Mouse (Mus musculus): ENCODE results near the gene Thoc6.

The Thoc6 gene

DNA sequence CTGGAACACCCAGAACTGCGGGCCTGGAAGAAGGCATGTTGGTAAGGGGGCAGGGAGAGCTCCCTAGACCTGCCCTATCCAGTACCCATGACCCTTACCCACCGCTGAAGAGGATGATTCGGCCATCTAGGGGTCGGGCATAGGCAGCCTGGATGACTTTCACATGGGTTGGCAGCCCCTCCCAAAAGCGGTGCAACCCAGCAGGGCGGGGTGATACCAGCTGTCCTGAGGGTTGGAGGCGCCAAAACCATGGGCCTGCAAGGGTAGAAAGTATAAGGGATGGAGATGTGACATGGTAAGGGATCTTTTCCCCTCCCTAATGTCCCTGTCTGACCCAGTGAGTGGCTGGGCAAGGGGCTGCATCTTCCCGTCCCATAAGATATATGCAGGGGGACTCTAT lies 42.4 kb downstream of the Thoc6 start:
- DNase-seq (ENCODE audit: low read depth, low spot score): no peak

DNA sequence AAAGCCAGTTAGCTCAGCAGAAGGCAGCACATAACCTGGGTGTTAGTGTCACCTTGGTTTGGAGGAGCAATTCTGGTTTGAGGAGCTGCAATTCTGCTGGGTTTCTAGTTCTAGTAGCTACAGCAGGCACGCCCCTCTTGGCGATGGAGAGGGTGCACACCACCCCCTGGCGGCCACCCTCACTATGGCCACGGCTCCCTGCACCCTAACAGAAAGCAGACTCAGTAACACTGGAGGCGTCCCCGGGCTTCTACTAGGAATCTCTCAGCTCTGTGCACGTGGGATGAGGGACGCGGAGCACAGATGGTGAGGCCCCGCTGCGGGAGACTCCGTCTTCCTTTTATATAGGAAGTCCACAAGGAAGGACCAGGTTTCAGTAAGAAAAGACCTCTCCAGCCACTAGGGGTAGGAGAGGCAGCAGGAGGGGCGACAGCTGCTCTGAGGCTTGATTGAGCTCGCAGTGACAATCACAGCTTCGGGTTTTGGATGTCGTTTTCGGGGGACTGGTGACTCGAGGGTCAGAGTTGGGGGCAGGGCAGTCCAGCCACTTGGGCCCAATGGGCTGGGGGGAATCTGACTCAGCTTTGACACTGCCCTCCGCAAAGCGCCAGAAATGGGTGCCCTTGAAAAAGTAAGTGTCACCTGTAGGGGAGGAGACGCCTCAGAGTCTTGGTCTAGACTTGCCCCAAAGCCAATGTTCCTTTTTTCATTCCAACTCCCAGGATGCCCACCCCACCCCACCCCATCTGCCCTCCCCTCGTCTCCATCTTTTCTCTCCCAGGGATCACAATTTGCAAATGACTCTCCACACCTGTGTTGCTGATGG lies 43.3 kb downstream of the Thoc6 start:
- DNase-seq (ENCODE audit: low read depth, low spot score): no peak

DNA sequence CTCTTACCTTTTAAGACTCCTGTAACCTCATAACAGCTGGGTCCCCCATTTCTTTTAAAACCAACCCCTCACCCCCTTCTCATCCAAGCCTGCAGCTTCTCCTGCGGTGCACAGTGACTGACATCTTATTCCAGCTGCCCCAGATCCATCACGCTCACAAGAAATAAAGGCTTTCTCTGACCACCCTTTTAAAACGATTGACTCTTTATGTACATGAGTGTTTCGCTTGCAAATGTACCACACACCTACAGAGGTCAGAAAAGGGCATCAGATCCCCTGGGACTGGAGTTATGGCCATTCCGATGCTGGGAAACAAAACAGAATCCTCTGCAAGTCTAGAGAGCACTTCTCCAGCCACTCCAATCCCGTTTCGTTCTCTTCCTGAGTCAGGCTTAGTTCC lies 45.9 kb downstream of the Thoc6 start:
- no peak for DNase-seq (ENCODE audit: low read depth, low spot score)

DNA sequence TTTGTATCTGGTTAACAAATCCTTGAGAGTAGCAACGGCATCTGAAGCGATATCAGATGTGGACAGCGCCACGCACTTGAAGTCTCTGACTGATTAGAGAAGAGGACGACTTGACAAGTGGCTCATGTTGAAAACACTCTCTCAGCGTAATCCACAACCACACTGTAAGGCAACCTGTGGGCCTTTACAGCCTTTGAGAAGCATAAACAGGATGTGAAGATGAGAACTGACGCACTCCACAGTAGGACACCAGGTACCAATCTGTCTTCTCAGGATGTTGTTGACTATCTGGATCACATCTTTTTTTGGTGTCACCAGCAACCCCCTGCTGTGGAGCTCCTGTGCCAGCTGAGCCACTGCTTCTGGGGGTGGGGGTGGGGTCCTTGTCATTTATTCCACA lies 53.3 kb downstream of the Thoc6 start:
- DNase-seq (ENCODE audit: low read depth, low spot score): no peak
